Mouse (Mus musculus) forebrain, embryonic 12.5 days (tissue): ENCODE measurements at regions not wholly inside any gene's neighbourhood (a gene's known extent, or its start where the extent isn't known, plus 50 kb on each side); places are given as distances from the start of the nearest gene placed in this dataset.
"Not testable (repeated sequence)": the region's sequence is repeated elsewhere in the genome, so short reads cannot be mapped to it uniquely, and the experiment has no call there.

ENCODE experiments used
- ATAC-seq: fragments of 200-750 bp; cut with Nextera tagmentation; 2 replicates; pipeline ENCODE4 v1.8.0; 2017; ENCODE audit warnings: moderate TSS enrichment; ENCODE audit not compliant: low FRiP score
- H3K27ac ChIP-seq: fragments of 300-500 bp; sonication (generic); 2 replicates; pipeline ENCODE4 v1.5.1; 2016; ENCODE audit warnings: mild to moderate bottlenecking
- H3K27me3 ChIP-seq: fragments of 300-500 bp; sonication (generic); 2 replicates; pipeline ENCODE4 v1.6.1; 2016; ENCODE audit warnings: mild to moderate bottlenecking
- H3K36me3 ChIP-seq: fragments of 300-500 bp; sonication (generic); replicated peaks from 2 replicates; pipeline ENCODE4 v1.6.1; 2016; ENCODE audit warnings: mild to moderate bottlenecking
- H3K4me1 ChIP-seq: fragments of 300-500 bp; sonication (generic); 2 replicates; pipeline ENCODE4 v1.6.1; 2016
- H3K4me2 ChIP-seq: fragments of 300-500 bp; sonication (generic); 2 replicates; pipeline ENCODE4 v1.6.1; 2016; ENCODE audit warnings: mild to moderate bottlenecking, moderate library complexity
- H3K4me3 ChIP-seq: fragments of 300-500 bp; sonication (generic); replicated peaks from 2 replicates; pipeline ENCODE4 v1.5.1; 2016; ENCODE audit warnings: mild to moderate bottlenecking
- H3K9ac ChIP-seq: fragments of 300-500 bp; sonication (generic); 2 replicates; pipeline ENCODE4 v1.6.1; 2016; ENCODE audit warnings: mild to moderate bottlenecking
- H3K9me3 ChIP-seq: fragments of 300-500 bp; sonication (generic); 2 replicates; pipeline ENCODE4 v1.6.1; 2016
- WGBS: fragments of 180-500 bp; shearing (Covaris S2); methylation state at CpG from one replicate; pipeline ENCODE4 v1.1.7; 2016; 5-methylcytosine and 5-hydroxymethylcytosine counted together

- H3K4me1 ChIP-seq = 0 out of 2 replicates have a peak, but pooled peaks cover 5% of the 10 kb centered on the region
Observed at GRCm38 (mm10) chr2:168424277-168425099, 143.0 kb upstream of the Kcng1 start.

GRCm38 (mm10) chr2:168423551-168423950 is 142.0 kb upstream of the Kcng1 start:
- WGBS = 64% methylated on average over 6 of the region's 6 CpGs
- no peaks in the 10 kb centered on the region for H3K36me3 ChIP-seq
- H3K4me2 ChIP-seq = no peak overlapping the region
- no peak overlapping the region for H3K27ac ChIP-seq
- no peak for ATAC-seq
- H3K9ac ChIP-seq = no peak overlapping the region
- 0 out of 2 replicates have a peak, but pooled peaks cover 5% of the 10 kb centered on the region for H3K4me1 ChIP-seq
- H3K9me3 ChIP-seq = peaks cover 9% of the 10 kb centered on the region; the same call in 1 of the 2 replicates
- peaks cover 12% of the 10 kb centered on the region; the same call in 1 of the 2 replicates for H3K27me3 ChIP-seq
- H3K4me3 ChIP-seq = no peak overlapping the region

More at GRCm38 (mm10) chr2:168424277-168425099, 143.0 kb upstream of the Kcng1 start:
- H3K4me2 ChIP-seq = no peak overlapping the region
- no peak for ATAC-seq
- H3K27me3 ChIP-seq = peaks cover 12% of the 10 kb centered on the region; the same call in 1 of the 2 replicates
- H3K36me3 ChIP-seq = no peaks in the 10 kb centered on the region
- WGBS = 74% methylated on average over 20 of the region's 20 CpGs
- no peak overlapping the region for H3K9ac ChIP-seq
- no peak overlapping the region for H3K4me3 ChIP-seq
- H3K9me3 ChIP-seq = peaks cover 6% of the 10 kb centered on the region; the same call in 1 of the 2 replicates
- no peak overlapping the region for H3K27ac ChIP-seq

- no peak overlapping the region for H3K4me2 ChIP-seq
- no peak for ATAC-seq
- peaks cover 7% of the 10 kb centered on the region; the same call in 1 of the 2 replicates for H3K27me3 ChIP-seq
- H3K27ac ChIP-seq = no peak overlapping the region
- H3K9me3 ChIP-seq = peaks cover 9% of the 10 kb centered on the region; the same call in 1 of the 2 replicates
- H3K4me1 ChIP-seq = peaks cover 4% of the 10 kb centered on the region; the same call in 1 of the 2 replicates
- no peak overlapping the region for H3K9ac ChIP-seq
- H3K4me3 ChIP-seq = no peak overlapping the region
- 29% methylated on average over 17 of the region's 17 CpGs for WGBS
- no peaks in the 10 kb centered on the region for H3K36me3 ChIP-seq
Observed at GRCm38 (mm10) chr2:168415140-168415539, 133.6 kb upstream of the Kcng1 start.

- no peak overlapping the region for H3K4me2 ChIP-seq
- no peak overlapping the region for H3K27ac ChIP-seq
- no peak for ATAC-seq
- H3K9ac ChIP-seq = no peak overlapping the region
- H3K36me3 ChIP-seq = no peaks in the 10 kb centered on the region
- H3K27me3 ChIP-seq = peaks cover 13% of the 10 kb centered on the region
- WGBS = 88% methylated on average over 18 of the region's 18 CpGs
- H3K4me1 ChIP-seq = peaks cover 4% of the 10 kb centered on the region; the same call in 1 of the 2 replicates
- H3K9me3 ChIP-seq = peaks cover under 1% of the 10 kb centered on the region; the same call in 1 of the 2 replicates
- no peak overlapping the region for H3K4me3 ChIP-seq
Observed at GRCm38 (mm10) chr2:168414110-168414872, 132.8 kb upstream of the Kcng1 start.

- no peaks in the 10 kb centered on the region for H3K9me3 ChIP-seq
- H3K9ac ChIP-seq = no peak overlapping the region
- no peaks in the 10 kb centered on the region for H3K36me3 ChIP-seq
- 47% methylated on average over 6 of the region's 6 CpGs for WGBS
- ATAC-seq = no peak
- H3K27ac ChIP-seq = no peak overlapping the region
- peaks cover 13% of the 10 kb centered on the region for H3K27me3 ChIP-seq
- H3K4me1 ChIP-seq = peaks cover 4% of the 10 kb centered on the region; the same call in 1 of the 2 replicates
- no peak overlapping the region for H3K4me3 ChIP-seq
- no peak overlapping the region for H3K4me2 ChIP-seq
Observed at GRCm38 (mm10) chr2:168412853-168413252, 131.3 kb upstream of the Kcng1 start.

- H3K4me2 ChIP-seq = no peak overlapping the region
- 22% methylated on average over 16 of the region's 16 CpGs for WGBS
- peaks cover 63% of the 10 kb centered on the region for H3K27me3 ChIP-seq
- no peak overlapping the region for H3K4me3 ChIP-seq
- peaks cover 19% of the 10 kb centered on the region for H3K4me1 ChIP-seq
- H3K27ac ChIP-seq = 0 out of 2 replicates have a peak overlapping the region, but pooled peaks have one; percentile 25
- H3K36me3 ChIP-seq = no peaks in the 10 kb centered on the region
- H3K9ac ChIP-seq = no peak overlapping the region
- no peaks in the 10 kb centered on the region for H3K9me3 ChIP-seq
- ATAC-seq = 0 out of 2 replicates have a peak, but pooled peaks have one; percentile 42
Observed at GRCm38 (mm10) chr2:168402782-168403513, 121.4 kb upstream of the Kcng1 start.

GRCm38 (mm10) chr2:168399088-168399709 is 117.7 kb upstream of the Kcng1 start:
- no peak overlapping the region for H3K4me3 ChIP-seq
- H3K27ac ChIP-seq = no peak overlapping the region
- no peak for ATAC-seq
- no peak overlapping the region for H3K4me2 ChIP-seq
- peaks cover 37% of the 10 kb centered on the region for H3K27me3 ChIP-seq
- H3K9me3 ChIP-seq = no peaks in the 10 kb centered on the region
- no peak overlapping the region for H3K9ac ChIP-seq
- H3K4me1 ChIP-seq = peaks cover 34% of the 10 kb centered on the region
- 56% methylated on average over 14 of the region's 14 CpGs for WGBS
- no peaks in the 10 kb centered on the region for H3K36me3 ChIP-seq

- ATAC-seq = no peak
- WGBS = 72% methylated on average over 3 of the region's 3 CpGs
- Histone ChIP-seq H3K36me3 (no peaks in the 10 kb centered on the region), H3K27me3 (peaks cover 21% of the 10 kb centered on the region), H3K27ac (no peak overlapping the region), H3K4me1 (peaks cover 24% of the 10 kb centered on the region), H3K9ac (no peak overlapping the region), H3K4me2 (no peak overlapping the region), H3K9me3 (no peaks in the 10 kb centered on the region), H3K4me3 (no peak overlapping the region)
Observed at GRCm38 (mm10) chr2:168396316-168396715, 114.8 kb upstream of the Kcng1 start.

- no peak overlapping the region for H3K4me2 ChIP-seq
- WGBS = 95% methylated on average over 18 of the region's 18 CpGs
- H3K9ac ChIP-seq = no peak overlapping the region
- H3K27me3 ChIP-seq = peaks cover 6% of the 10 kb centered on the region; the same call in 1 of the 2 replicates
- H3K36me3 ChIP-seq = no peaks in the 10 kb centered on the region
- H3K27ac ChIP-seq = no peak overlapping the region
- H3K9me3 ChIP-seq = no peaks in the 10 kb centered on the region
- no peak overlapping the region for H3K4me3 ChIP-seq
- H3K4me1 ChIP-seq = peaks cover 14% of the 10 kb centered on the region; the same call in 1 of the 2 replicates
- no peak for ATAC-seq
Observed at GRCm38 (mm10) chr2:168393341-168393740, 111.8 kb upstream of the Kcng1 start.

- ATAC-seq, H3K9me3 ChIP-seq: not testable (repeated sequence)
- 80% methylated on average over 3 of the region's 3 CpGs for WGBS
Observed at GRCm38 (mm10) chr2:168392171-168392570, 110.6 kb upstream of the Kcng1 start.

GRCm38 (mm10) chr2:168380606-168381005 is 99.1 kb upstream of the Kcng1 start:
- Histone ChIP-seq H3K4me2 (no peak overlapping the region), H3K9me3 (0 out of 2 replicates have a peak, but pooled peaks cover 12% of the 10 kb centered on the region), H3K9ac (no peak overlapping the region), H3K27me3 (0 out of 2 replicates have a peak, but pooled peaks cover 8% of the 10 kb centered on the region), H3K4me3 (no peak overlapping the region), H3K27ac (no peak overlapping the region), H3K4me1 (no peaks in the 10 kb centered on the region), H3K36me3 (no peaks in the 10 kb centered on the region)
- no peak for ATAC-seq
- 83% methylated on average over 5 of the region's 5 CpGs for WGBS

More at GRCm38 (mm10) chr2:168392171-168392570, 110.6 kb upstream of the Kcng1 start:
- H3K4me2 ChIP-seq, H3K27me3 ChIP-seq, H3K36me3 ChIP-seq, H3K4me3 ChIP-seq, H3K27ac ChIP-seq, H3K9ac ChIP-seq: not testable (repeated sequence)
- H3K4me1 ChIP-seq = peaks cover 14% of the 10 kb centered on the region; the same call in 1 of the 2 replicates
